Mouse (Mus musculus) thymus, adult 2 months (tissue): ENCODE results near the gene Sec16a. TPM values are rescaled to one million over a fixed set of nuclear protein-coding genes. Genes with fewer than 3 reads are reported as not detected.

Experiments used
- DNase-seq: peaks from one replicate; pipeline ENCODE4 v3.0.0; 2021
- H3K27ac ChIP-seq: fragments of 200-500 bp; 2 replicates; pipeline ENCODE4 v1.5.1; 2012; ENCODE audit warnings: low read length, control low read depth; ENCODE audit not compliant: control insufficient read depth, insufficient read depth
- H3K27me3 ChIP-seq: fragments of 200-500 bp; 2 replicates; pipeline ENCODE4 v1.6.1; 2012; ENCODE audit warnings: mild to moderate bottlenecking, low read length, moderate library complexity, mixed read lengths; ENCODE audit not compliant: control insufficient read depth, insufficient read depth
- H3K36me3 ChIP-seq: fragments of 200-500 bp; 2 replicates; pipeline ENCODE4 v1.6.1; 2012; ENCODE audit warnings: mild to moderate bottlenecking, low read length, moderate library complexity; ENCODE audit not compliant: control insufficient read depth, insufficient read depth
- H3K4me1 ChIP-seq: fragments of 200-500 bp; replicated peaks from 2 replicates; pipeline ENCODE4 v1.6.1; 2012; ENCODE audit warnings: low read length; ENCODE audit not compliant: control insufficient read depth, insufficient read depth
- H3K4me3 ChIP-seq: fragments of 200-500 bp; 2 replicates; pipeline ENCODE4 v1.5.1; 2012; ENCODE audit warnings: mild to moderate bottlenecking, low read length, control low read depth, moderate library complexity; ENCODE audit not compliant: control insufficient read depth, insufficient read depth
- CTCF ChIP-seq: fragments of 200-500 bp; IDR thresholded peaks from 2 replicates; pipeline ENCODE4 v1.5.1; 2012; ENCODE audit warnings: mild to moderate bottlenecking, control low read depth, low read length, moderate library complexity, borderline replicate concordance; ENCODE audit not compliant: control insufficient read depth, poor library complexity, insufficient read depth; ENCODE audit errors: extremely low read depth
- POLR2A ChIP-seq: fragments of 200-500 bp; IDR thresholded peaks from 2 replicates; pipeline ENCODE4 v1.6.1; 2012; ENCODE audit warnings: mild to moderate bottlenecking, low read length, control low read depth, moderate library complexity; ENCODE audit not compliant: control insufficient read depth, poor library complexity, insufficient read depth; ENCODE audit errors: extremely low read depth
- WGBS: fragments of 180-500 bp; shearing (Covaris S2); methylation state at CpG from one replicate; pipeline ENCODE4 v1.1.7; 2018; 5-methylcytosine and 5-hydroxymethylcytosine counted together
- polyA plus RNA-seq: library from polyadenylated mRNA; depleted of rRNA; stranded (reverse); fragments of >200 nt; gene quantifications from 2 replicates; pipeline ENCODE4 v1.2.3, GENCODE M21; 2012

Sec16a gene
- polyA plus RNA-seq, 1 experiment = 129 TPM

DNA sequence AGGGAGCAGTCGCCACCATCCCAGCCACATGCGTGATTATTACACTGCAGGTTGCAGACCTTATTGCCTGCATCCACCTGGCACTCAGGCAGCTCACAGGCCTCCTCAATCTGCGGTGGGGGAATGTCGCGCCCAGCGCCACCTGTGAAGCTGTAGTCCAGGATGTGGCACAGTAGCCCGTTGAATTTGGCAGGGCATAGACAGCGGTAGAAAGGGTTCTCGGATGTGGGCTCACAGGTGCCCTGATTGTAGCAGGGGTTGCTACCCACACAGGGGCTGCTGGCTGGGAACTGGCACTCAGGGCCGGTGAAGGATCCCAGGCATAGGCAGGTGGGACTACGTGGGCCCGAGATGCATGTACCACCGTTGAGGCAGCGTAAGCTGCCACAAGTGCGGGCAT is 23.4 kb upstream of the Sec16a start:
- peak; percentile 80 for DNase-seq
- Histone ChIP-seq H3K36me3 (peaks cover 92% of the 10 kb centered on the region), H3K4me3 (no peak overlapping the region), H3K27ac (peak overlapping the region; percentile 57; the same call in 1 of the 2 replicates), H3K4me1 (peaks cover 22% of the 10 kb centered on the region), H3K27me3 (no peaks in the 10 kb centered on the region)
- 13% methylated on average over 15 of the region's 15 CpGs for WGBS
- TF ChIP-seq CTCF = peak; percentile 43; the same call in 1 of the 2 replicates
- no peak for TF ChIP-seq POLR2A

DNA sequence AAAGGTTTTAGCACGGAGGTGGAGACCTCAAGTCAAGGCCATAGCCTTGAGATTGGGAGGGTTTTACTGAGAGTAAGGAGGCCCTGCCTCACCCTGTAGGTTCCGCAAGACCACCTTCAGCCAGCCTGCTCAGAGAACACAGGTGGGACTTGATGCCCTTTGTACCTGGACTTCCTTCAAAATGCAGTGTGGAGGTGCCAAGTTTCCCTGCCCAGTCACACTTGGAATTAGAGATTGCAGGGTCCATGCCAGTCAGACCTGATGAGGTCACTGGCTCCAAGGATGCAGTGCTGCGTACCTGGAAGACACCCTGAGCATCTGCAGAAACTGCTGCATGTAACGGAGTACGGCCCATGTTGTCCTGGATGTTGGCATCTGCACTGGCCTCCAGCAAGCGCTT is 18.4 kb upstream of the Sec16a start:
- peaks cover 85% of the 10 kb centered on the region for H3K36me3 ChIP-seq
- no peak for DNase-seq

DNA sequence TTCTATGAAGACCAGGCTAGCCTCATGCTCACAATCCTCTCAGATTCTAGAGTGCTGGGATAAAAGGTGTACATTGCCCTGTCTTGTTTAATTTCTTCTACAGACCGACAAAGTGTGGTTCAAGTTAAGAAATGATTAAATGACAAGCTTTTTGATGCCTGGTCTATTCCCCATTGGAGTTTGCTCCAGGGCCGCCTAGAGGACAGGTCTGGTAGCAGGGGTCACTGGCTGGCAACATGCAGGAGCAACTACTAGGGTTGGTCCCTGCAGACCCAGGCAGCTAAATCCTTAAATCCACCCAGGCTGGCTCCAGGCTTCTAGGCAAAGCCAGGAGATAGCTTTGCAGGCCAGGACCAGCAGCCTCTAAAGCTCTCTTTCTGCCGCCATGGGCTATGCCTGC is 18.0 kb upstream of the Sec16a start:
- WGBS = 93% methylated on average over 3 of the region's 3 CpGs
- peaks cover 83% of the 10 kb centered on the region for H3K36me3 ChIP-seq
- DNase-seq = no peak

More for the DNA sequence above, 18.4 kb upstream of the Sec16a start:
- H3K4me3 ChIP-seq = no peak overlapping the region
- TF ChIP-seq POLR2A (no peak), CTCF (no peak)
- peaks cover 43% of the 10 kb centered on the region for H3K4me1 ChIP-seq
- no peak overlapping the region for H3K27ac ChIP-seq
- no peaks in the 10 kb centered on the region for H3K27me3 ChIP-seq
- WGBS = 97% methylated on average over 6 of the region's 6 CpGs

DNA sequence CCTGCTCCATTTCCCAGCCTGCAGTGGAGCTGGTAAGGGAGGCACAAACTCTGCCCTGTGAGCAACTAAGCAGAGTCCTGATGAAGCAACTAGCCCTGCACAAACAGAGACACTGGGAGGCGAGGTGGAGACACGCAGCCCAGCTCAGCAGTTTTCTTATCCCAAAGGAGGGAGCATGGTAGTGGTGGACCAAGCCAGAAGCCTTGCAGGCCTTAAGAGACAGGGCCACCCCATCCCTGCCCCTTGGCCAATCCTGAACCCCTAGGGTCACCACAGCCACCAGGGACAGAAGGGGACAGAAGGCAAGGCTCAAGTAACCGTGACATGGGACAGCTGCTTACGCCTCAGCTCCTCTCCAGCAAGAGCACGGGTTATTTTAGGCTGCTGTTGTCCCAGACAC is 16.7 kb upstream of the Sec16a start:
- H3K36me3 ChIP-seq = peaks cover 72% of the 10 kb centered on the region
- 93% methylated on average over 5 of the region's 5 CpGs for WGBS
- no peak overlapping the region for H3K4me3 ChIP-seq
- H3K27me3 ChIP-seq = no peaks in the 10 kb centered on the region
- TF ChIP-seq POLR2A = no peak
- no peak for TF ChIP-seq CTCF
- peaks cover 36% of the 10 kb centered on the region for H3K4me1 ChIP-seq
- DNase-seq = no peak
- H3K27ac ChIP-seq = no peak overlapping the region

More for the DNA sequence above, 18.0 kb upstream of the Sec16a start:
- H3K4me1 ChIP-seq = peaks cover 40% of the 10 kb centered on the region
- no peak overlapping the region for H3K27ac ChIP-seq
- TF ChIP-seq POLR2A = no peak
- TF ChIP-seq CTCF = no peak
- H3K4me3 ChIP-seq = no peak overlapping the region
- no peaks in the 10 kb centered on the region for H3K27me3 ChIP-seq

DNA sequence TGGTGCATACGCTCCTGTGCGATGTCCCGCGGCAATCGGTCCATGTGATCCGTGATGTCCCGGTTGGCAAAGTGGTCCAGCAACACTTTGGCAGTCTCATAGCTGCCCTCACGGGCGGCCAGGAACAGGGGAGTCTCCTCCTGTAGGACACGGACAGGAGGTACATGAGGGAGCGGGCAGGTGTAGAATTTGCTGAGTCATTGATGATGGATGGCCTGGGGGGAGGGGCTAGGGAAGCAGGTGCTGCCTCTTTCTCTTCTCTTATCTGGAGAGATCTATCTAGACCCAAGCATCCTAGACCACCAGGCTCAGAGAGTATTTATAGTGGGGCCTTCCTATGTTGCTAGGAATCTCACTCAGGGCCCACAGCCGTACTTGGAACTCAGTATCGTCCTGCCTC is 15.8 kb upstream of the Sec16a start:
- Histone ChIP-seq H3K4me3 (no peak overlapping the region), H3K4me1 (peaks cover 36% of the 10 kb centered on the region), H3K27me3 (no peaks in the 10 kb centered on the region), H3K27ac (no peak overlapping the region), H3K36me3 (peaks cover 64% of the 10 kb centered on the region)
- no peak for TF ChIP-seq POLR2A
- TF ChIP-seq CTCF = 0 out of 2 replicates have a peak, but pooled peaks have one; percentile 39
- WGBS = 75% methylated on average over 13 of the region's 13 CpGs
- DNase-seq = peak; percentile 61

DNA sequence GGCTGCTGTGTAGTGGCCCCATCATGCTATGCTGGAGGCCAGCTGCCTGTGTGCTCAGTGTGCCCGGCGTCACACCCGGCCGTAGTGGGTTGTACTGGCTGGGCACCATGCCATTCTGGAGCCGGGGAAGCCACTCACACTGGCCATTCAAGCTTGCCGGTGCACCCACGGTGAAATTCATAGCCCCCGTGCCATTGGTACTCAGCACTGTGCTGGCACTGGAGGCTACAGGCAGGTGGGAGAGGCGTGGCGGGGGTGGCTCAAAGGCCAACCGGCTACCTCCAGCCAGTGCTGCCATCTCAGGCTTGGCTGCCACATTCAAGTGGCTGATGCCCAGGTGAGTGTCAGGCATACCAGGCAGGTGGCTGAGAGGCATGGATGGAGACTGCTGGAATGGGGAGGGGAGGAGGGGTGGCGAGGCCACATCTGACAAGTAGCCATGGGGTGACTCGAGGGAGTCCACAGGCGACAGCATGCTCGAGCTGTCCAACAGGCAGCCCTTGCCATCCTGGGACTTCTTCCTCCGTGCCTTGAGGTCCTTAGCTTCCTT is 15.2 kb upstream of the Sec16a start:
- H3K27ac ChIP-seq = no peak overlapping the region
- H3K4me1 ChIP-seq = peaks cover 36% of the 10 kb centered on the region
- WGBS = 93% methylated on average over 16 of the region's 16 CpGs
- H3K4me3 ChIP-seq = no peak overlapping the region
- DNase-seq = no peak
- no peak for TF ChIP-seq POLR2A
- no peak for TF ChIP-seq CTCF
- no peaks in the 10 kb centered on the region for H3K27me3 ChIP-seq
- peaks cover 58% of the 10 kb centered on the region for H3K36me3 ChIP-seq

DNA sequence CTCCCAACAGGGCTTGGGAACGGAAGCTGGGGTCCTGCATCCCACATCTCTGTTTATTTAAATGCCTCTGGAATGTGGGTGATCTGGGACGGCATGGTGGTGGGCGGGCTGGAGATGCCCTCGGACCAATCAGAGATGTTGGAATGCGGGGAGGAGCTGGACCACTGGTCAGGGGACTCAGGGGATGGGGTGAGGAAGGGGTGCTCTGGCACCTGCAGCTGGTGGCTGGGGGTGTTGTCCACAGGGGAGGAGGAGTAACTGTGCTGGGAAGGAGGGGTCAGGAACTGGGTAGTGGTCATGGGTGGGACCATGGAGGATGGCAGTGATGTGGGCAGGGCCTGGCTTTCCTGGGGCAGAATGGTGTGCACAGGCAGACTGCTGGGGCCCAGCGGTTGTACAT is 14.5 kb upstream of the Sec16a start:
- peaks cover 36% of the 10 kb centered on the region for H3K4me1 ChIP-seq

More for the DNA sequence above, 14.5 kb upstream of the Sec16a start:
- no peak overlapping the region for H3K4me3 ChIP-seq
- H3K27ac ChIP-seq = no peak overlapping the region
- TF ChIP-seq POLR2A (no peak), CTCF (no peak)
- H3K36me3 ChIP-seq = peaks cover 51% of the 10 kb centered on the region
- WGBS = 86% methylated on average over 6 of the region's 6 CpGs
- no peaks in the 10 kb centered on the region for H3K27me3 ChIP-seq
- DNase-seq = no peak
